Mouse (Mus musculus): Measurements from ENCODE around the gene Klf6. TPM values are rescaled to one million over a fixed set of nuclear protein-coding genes. Genes with fewer than 3 reads are reported as not detected.

Klf6 gene
- polyA plus RNA-seq, 1 experiment from 2014 or later = 77.9 TPM

DNA sequence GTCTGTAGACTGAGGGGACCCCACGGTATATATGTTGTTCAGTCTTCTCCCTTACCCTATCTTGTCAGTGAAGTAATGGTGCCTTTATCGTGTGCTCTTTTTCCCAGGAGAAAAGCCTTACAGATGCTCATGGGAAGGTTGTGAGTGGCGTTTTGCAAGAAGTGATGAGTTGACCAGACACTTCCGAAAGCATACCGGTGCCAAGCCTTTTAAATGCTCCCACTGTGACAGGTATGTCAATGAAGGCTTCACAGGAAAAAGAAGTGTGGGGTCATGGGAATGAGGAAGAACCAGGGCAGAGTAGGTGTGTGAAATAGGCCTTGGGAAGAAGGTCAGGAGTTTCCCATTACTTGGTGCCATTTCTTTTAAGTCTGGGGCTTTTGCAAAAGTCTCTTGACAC lies 5.2 kb downstream of the Klf6 start:
- H3K4me2 ChIP-seq (replicated peaks; ENCODE audit: low read depth, low read length) = no peak overlapping the region
- WGBS = 90% methylated on average over 5 of the region's 5 CpGs
- H3K36me3 ChIP-seq (ENCODE audit: control insufficient read depth, insufficient read depth, low read length) = peaks cover 13% of the 10 kb centered on the region; the same call in 1 of the 2 replicates
- H3K4me1 ChIP-seq (replicated peaks; ENCODE audit: control insufficient read depth, insufficient read depth, low read length) = 0 out of 2 replicates have a peak, but pooled peaks cover 4% of the 10 kb centered on the region
- H3K27ac ChIP-seq (ENCODE audit: low read depth, low read length) = no peak overlapping the region
- no peak overlapping the region for H3K9ac ChIP-seq (ENCODE audit: low read depth, low read length)
- no peak for ATAC-seq (ENCODE audit: low FRiP score)
- DNase-seq (ENCODE audit: low spot score) = no peak
- no peaks in the 10 kb centered on the region for H3K27me3 ChIP-seq (ENCODE audit: control insufficient read depth, insufficient read depth, low read length)
- no peak overlapping the region for H3K4me3 ChIP-seq (ENCODE audit: low read depth, low read length)
- no peaks in the 10 kb centered on the region for H3K9me3 ChIP-seq (ENCODE audit: control insufficient read depth, low read length)

DNA sequence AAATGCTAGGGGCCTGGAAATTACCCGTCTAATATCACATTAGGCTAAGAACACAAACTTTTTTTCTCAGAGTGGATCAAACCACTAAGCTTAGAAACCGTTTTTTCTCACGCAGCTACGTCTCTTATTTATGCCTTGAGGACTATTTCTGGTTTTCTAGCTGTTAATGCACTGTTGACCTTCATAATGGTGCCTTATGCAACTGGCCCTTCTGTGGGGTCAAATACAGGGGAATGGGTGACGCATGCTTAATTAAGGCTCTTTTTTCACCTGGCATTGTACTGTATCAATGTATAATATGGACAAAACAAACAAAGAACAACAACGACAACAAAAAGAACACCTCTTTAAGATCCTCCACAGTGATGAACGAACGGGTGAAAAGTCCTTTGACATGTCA lies 7.1 kb downstream of the Klf6 start:
- 83% methylated on average over 8 of the region's 8 CpGs for WGBS
- no peaks in the 10 kb centered on the region for H3K27me3 ChIP-seq (ENCODE audit: control insufficient read depth, insufficient read depth, low read length)
- 0 out of 2 replicates have a peak, but pooled peaks cover 4% of the 10 kb centered on the region for H3K4me1 ChIP-seq (replicated peaks; ENCODE audit: control insufficient read depth, insufficient read depth, low read length)
- no peaks in the 10 kb centered on the region for H3K9me3 ChIP-seq (ENCODE audit: control insufficient read depth, low read length)
- DNase-seq (ENCODE audit: low spot score) (no peak), ATAC-seq (ENCODE audit: low FRiP score) (no peak)
- H3K36me3 ChIP-seq (ENCODE audit: control insufficient read depth, insufficient read depth, low read length) = peaks cover 13% of the 10 kb centered on the region; the same call in 1 of the 2 replicates
- no peak overlapping the region for H3K4me3 ChIP-seq (ENCODE audit: low read depth, low read length)
- no peak overlapping the region for H3K27ac ChIP-seq (ENCODE audit: low read depth, low read length)
- no peak overlapping the region for H3K4me2 ChIP-seq (replicated peaks; ENCODE audit: low read depth, low read length)
- H3K9ac ChIP-seq (ENCODE audit: low read depth, low read length) = no peak overlapping the region

- no peak for ATAC-seq (ENCODE audit: low FRiP score)
- H3K36me3 ChIP-seq (ENCODE audit: control insufficient read depth, insufficient read depth, low read length) = peaks cover 13% of the 10 kb centered on the region; the same call in 1 of the 2 replicates
- no peaks in the 10 kb centered on the region for H3K9me3 ChIP-seq (ENCODE audit: control insufficient read depth, low read length)
- 0 out of 2 replicates have a peak, but pooled peaks cover 4% of the 10 kb centered on the region for H3K4me1 ChIP-seq (replicated peaks; ENCODE audit: control insufficient read depth, insufficient read depth, low read length)
- H3K9ac ChIP-seq (ENCODE audit: low read depth, low read length) = no peak overlapping the region
- H3K4me3 ChIP-seq (ENCODE audit: low read depth, low read length) = no peak overlapping the region
- DNase-seq (ENCODE audit: low spot score) = no peak
- WGBS = 55% methylated on average over 5 of the region's 5 CpGs
- no peak overlapping the region for H3K27ac ChIP-seq (ENCODE audit: low read depth, low read length)
- H3K27me3 ChIP-seq (ENCODE audit: control insufficient read depth, insufficient read depth, low read length) = no peaks in the 10 kb centered on the region
- H3K4me2 ChIP-seq (replicated peaks; ENCODE audit: low read depth, low read length) = no peak overlapping the region
These were observed 8.2 kb downstream of the Klf6 start for GRCm38 (mm10) chr13:5869433-5869832.

GRCm38 (mm10) chr13:5869842-5870241 lies 8.6 kb downstream of the Klf6 start:
- Histone ChIP-seq H3K9me3 (ENCODE audit: control insufficient read depth, low read length) (no peaks in the 10 kb centered on the region), H3K36me3 (ENCODE audit: control insufficient read depth, insufficient read depth, low read length) (peaks cover 11% of the 10 kb centered on the region; the same call in 1 of the 2 replicates), H3K27ac (ENCODE audit: low read depth, low read length) (no peak overlapping the region), H3K4me3 (ENCODE audit: low read depth, low read length) (no peak overlapping the region), H3K4me2 (replicated peaks; ENCODE audit: low read depth, low read length) (no peak overlapping the region), H3K4me1 (replicated peaks; ENCODE audit: control insufficient read depth, insufficient read depth, low read length) (0 out of 2 replicates have a peak, but pooled peaks cover 4% of the 10 kb centered on the region), H3K9ac (ENCODE audit: low read depth, low read length) (no peak overlapping the region), H3K27me3 (ENCODE audit: control insufficient read depth, insufficient read depth, low read length) (no peaks in the 10 kb centered on the region)
- WGBS = 9% methylated on average over 7 of the region's 7 CpGs
- DNase-seq (ENCODE audit: low spot score) = no peak
- no peak for ATAC-seq (ENCODE audit: low FRiP score)

DNA sequence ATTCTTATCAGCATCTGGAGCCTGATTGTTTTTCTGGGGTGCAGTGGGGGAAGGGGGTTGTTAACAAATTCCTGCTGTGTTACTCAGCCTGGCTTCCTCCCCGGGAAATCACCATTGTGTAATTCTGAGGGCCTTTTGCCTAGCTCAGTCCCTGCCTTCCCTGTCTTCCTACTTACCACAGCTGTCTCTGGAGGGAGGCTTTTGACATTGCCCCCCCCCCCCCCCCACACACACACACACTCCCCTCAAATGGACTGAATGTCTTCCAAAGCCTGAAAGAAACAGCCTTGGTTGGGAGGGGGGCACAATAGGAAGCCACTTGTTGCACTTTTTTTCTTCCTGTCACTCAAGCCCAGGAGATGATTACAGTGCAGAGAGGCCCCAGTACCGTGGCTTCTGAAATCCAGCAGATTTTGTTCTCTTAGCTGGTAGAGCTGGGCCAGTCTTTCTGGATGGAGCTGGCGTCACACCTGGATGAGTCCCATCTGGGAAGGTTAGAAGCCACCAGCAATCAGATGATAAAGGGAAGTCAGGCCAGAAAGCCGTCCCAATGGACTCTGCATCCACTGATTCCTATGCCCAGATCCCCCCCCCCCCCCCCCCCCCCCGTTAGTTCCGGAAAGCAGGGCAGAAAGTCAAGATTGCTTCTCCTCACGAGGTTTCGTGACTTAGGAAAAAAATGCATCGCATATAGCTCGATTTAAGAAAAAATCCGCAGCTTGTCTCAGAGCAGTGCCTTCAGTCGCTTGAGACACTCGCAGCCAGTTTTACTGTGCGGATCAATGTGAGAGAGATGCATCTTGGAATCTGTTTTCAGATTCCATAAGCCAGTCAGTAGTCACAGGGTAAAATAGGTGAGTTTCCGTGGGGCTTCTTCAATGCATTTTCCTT lies 9.3 kb downstream of the Klf6 start:
- Histone ChIP-seq H3K4me2 (replicated peaks; ENCODE audit: low read depth, low read length) (0 out of 2 replicates have a peak overlapping the region, but pooled peaks have one; percentile 11), H3K36me3 (ENCODE audit: control insufficient read depth, insufficient read depth, low read length) (peaks cover 11% of the 10 kb centered on the region; the same call in 1 of the 2 replicates), H3K4me1 (replicated peaks; ENCODE audit: control insufficient read depth, insufficient read depth, low read length) (0 out of 2 replicates have a peak, but pooled peaks cover 4% of the 10 kb centered on the region), H3K27me3 (ENCODE audit: control insufficient read depth, insufficient read depth, low read length) (no peaks in the 10 kb centered on the region), H3K4me3 (ENCODE audit: low read depth, low read length) (no peak overlapping the region), H3K9ac (ENCODE audit: low read depth, low read length) (no peak overlapping the region), H3K27ac (ENCODE audit: low read depth, low read length) (no peak overlapping the region), H3K9me3 (ENCODE audit: control insufficient read depth, low read length) (no peaks in the 10 kb centered on the region)
- DNase-seq (ENCODE audit: low spot score) (peak; percentile 51), ATAC-seq (ENCODE audit: low FRiP score) (peak; percentile 86)
- 18% methylated on average over 15 of the region's 15 CpGs for whole genome bisulfite sequencing

DNA sequence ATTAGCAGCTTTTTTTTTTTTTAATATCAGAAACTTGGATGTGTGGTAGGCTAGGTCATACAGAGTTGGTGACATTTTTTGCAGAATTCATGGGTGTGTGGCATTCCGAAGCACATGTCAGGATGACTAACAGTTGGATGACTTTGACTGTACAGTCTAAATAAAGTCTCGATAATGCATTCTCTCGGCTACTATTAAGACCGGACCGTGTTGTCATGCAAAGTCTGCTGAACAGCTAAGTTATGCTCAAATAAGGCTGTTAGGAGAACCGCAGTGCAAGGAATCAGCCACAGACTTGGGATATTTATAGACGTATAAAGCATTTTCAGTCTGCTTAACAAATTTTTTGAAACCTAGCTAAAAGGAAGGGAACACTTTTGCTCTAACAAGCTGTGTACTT lies 10.1 kb downstream of the Klf6 start:
- Histone ChIP-seq H3K4me2 (replicated peaks; ENCODE audit: low read depth, low read length) (no peak overlapping the region), H3K36me3 (ENCODE audit: control insufficient read depth, insufficient read depth, low read length) (peaks cover 10% of the 10 kb centered on the region; the same call in 1 of the 2 replicates), H3K9ac (ENCODE audit: low read depth, low read length) (no peak overlapping the region), H3K27ac (ENCODE audit: low read depth, low read length) (no peak overlapping the region), H3K27me3 (ENCODE audit: control insufficient read depth, insufficient read depth, low read length) (no peaks in the 10 kb centered on the region), H3K9me3 (ENCODE audit: control insufficient read depth, low read length) (no peaks in the 10 kb centered on the region), H3K4me3 (ENCODE audit: low read depth, low read length) (no peak overlapping the region), H3K4me1 (replicated peaks; ENCODE audit: control insufficient read depth, insufficient read depth, low read length) (0 out of 2 replicates have a peak, but pooled peaks cover 4% of the 10 kb centered on the region)
- WGBS = 88% methylated on average over 7 of the region's 7 CpGs
- DNase-seq (ENCODE audit: low spot score) (no peak), ATAC-seq (ENCODE audit: low FRiP score) (no peak)

DNA sequence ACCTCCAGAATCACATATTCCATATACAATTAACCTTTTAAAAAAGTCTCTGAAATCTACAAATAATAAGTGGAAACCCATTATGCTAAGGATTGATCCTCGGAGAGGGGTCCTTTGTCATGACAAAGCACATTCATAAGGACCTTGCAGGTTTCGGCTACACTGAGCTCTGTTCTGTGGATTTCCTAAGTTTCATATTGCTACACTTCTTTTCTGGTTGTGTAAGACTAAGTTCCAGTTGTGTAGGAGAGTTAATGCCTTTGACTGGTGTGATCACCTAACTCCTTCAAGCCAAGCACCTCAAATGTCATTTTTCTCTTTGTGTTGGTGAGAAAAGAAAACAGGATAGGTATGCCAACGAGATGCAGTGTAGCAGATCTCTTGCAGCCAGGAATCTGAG lies 12.4 kb downstream of the Klf6 start:
- ATAC-seq (ENCODE audit: low FRiP score) (no peak), DNase-seq (ENCODE audit: low spot score) (no peak)
- Histone ChIP-seq H3K27ac (ENCODE audit: low read depth, low read length) (no peak overlapping the region), H3K9me3 (ENCODE audit: control insufficient read depth, low read length) (no peaks in the 10 kb centered on the region), H3K4me1 (replicated peaks; ENCODE audit: control insufficient read depth, insufficient read depth, low read length) (0 out of 2 replicates have a peak, but pooled peaks cover 4% of the 10 kb centered on the region), H3K27me3 (ENCODE audit: control insufficient read depth, insufficient read depth, low read length) (no peaks in the 10 kb centered on the region), H3K9ac (ENCODE audit: low read depth, low read length) (no peak overlapping the region), H3K4me3 (ENCODE audit: low read depth, low read length) (no peak overlapping the region), H3K36me3 (ENCODE audit: control insufficient read depth, insufficient read depth, low read length) (no peaks in the 10 kb centered on the region), H3K4me2 (replicated peaks; ENCODE audit: low read depth, low read length) (no peak overlapping the region)
- 88% methylated on average over 3 of the region's 3 CpGs for WGBS

DNA sequence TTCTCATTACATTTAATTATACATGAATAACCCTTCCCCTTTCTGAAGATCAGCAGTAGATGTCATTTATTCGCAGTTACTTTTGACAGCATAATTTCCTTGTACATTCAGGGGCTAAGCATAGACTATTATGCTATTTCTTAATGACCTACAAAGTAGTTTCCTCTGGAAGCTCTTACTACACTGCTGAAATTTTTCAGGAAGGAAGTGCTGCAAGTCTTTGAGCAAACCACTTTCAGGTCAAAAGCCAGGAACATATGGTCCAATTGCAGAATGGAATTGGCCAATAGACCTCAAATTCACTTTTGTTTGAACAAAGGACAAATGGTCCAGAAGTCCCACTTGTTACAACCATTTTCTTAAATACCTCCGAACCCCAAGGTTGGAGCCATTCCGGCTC lies 14.2 kb downstream of the Klf6 start:
- no peak overlapping the region for H3K4me3 ChIP-seq (ENCODE audit: low read depth, low read length)
- no peaks in the 10 kb centered on the region for H3K36me3 ChIP-seq (ENCODE audit: control insufficient read depth, insufficient read depth, low read length)
- ATAC-seq (ENCODE audit: low FRiP score) = no peak
- H3K9ac ChIP-seq (ENCODE audit: low read depth, low read length) = no peak overlapping the region
- 0 out of 2 replicates have a peak, but pooled peaks cover 2% of the 10 kb centered on the region for H3K4me1 ChIP-seq (replicated peaks; ENCODE audit: control insufficient read depth, insufficient read depth, low read length)
- H3K9me3 ChIP-seq (ENCODE audit: control insufficient read depth, low read length) = no peaks in the 10 kb centered on the region
- H3K27me3 ChIP-seq (ENCODE audit: control insufficient read depth, insufficient read depth, low read length) = no peaks in the 10 kb centered on the region
- H3K4me2 ChIP-seq (replicated peaks; ENCODE audit: low read depth, low read length) = no peak overlapping the region
- DNase-seq (ENCODE audit: low spot score) = no peak
- 91% methylated on average over 3 of the region's 3 CpGs for WGBS
- no peak overlapping the region for H3K27ac ChIP-seq (ENCODE audit: low read depth, low read length)

DNA sequence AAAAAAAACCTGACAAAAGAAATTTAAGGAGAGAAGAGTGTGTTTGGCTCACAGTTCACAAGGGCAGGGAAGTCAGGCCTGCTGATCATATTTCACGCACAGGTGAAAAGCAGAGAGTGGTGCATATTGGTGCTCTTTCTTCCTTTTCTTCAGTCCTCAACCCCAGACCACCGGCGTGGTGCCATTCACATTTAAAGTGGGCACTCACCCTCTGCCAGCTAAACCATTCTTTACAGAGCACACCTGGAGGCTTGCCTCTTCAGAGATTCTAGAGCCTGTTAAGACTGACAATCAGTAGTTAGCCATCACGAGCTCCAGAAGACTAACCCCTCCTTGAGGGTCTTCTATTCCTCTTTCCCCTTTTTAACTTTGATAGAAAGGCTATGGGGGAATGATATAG lies 17.5 kb downstream of the Klf6 start:
- 58% methylated on average over 4 of the region's 4 CpGs for WGBS
- H3K9me3 ChIP-seq (ENCODE audit: control insufficient read depth, low read length) = no peaks in the 10 kb centered on the region
- no peaks in the 10 kb centered on the region for H3K36me3 ChIP-seq (ENCODE audit: control insufficient read depth, insufficient read depth, low read length)
- H3K4me1 ChIP-seq (replicated peaks; ENCODE audit: control insufficient read depth, insufficient read depth, low read length) = no peaks in the 10 kb centered on the region
- H3K4me3 ChIP-seq (ENCODE audit: low read depth, low read length) = no peak overlapping the region
- DNase-seq (ENCODE audit: low spot score) (no peak), ATAC-seq (ENCODE audit: low FRiP score) (no peak)
- H3K9ac ChIP-seq (ENCODE audit: low read depth, low read length) = no peak overlapping the region
- H3K27ac ChIP-seq (ENCODE audit: low read depth, low read length) = no peak overlapping the region
- no peak overlapping the region for H3K4me2 ChIP-seq (replicated peaks; ENCODE audit: low read depth, low read length)
- H3K27me3 ChIP-seq (ENCODE audit: control insufficient read depth, insufficient read depth, low read length) = no peaks in the 10 kb centered on the region

Data from hindbrain, embryonic 11.5 days (tissue).